Mouse (Mus musculus) T-helper 1 cell (primary cell): ENCODE results near the gene Mkln1.
"Not testable (repeated sequence)": the region's sequence is repeated elsewhere in the genome, so short reads cannot be mapped to it uniquely, and the experiment has no call there.

Source experiments
- in situ Hi-C: fragments of 300-600 bp; cut with MboI, MseI; formaldehyde crosslinking; loops from one replicate; pipeline ENCODE4 v1.15.1; 2025; ENCODE audit warnings: high pct_unique_total_duplicates

Gene Mkln1

DNA sequence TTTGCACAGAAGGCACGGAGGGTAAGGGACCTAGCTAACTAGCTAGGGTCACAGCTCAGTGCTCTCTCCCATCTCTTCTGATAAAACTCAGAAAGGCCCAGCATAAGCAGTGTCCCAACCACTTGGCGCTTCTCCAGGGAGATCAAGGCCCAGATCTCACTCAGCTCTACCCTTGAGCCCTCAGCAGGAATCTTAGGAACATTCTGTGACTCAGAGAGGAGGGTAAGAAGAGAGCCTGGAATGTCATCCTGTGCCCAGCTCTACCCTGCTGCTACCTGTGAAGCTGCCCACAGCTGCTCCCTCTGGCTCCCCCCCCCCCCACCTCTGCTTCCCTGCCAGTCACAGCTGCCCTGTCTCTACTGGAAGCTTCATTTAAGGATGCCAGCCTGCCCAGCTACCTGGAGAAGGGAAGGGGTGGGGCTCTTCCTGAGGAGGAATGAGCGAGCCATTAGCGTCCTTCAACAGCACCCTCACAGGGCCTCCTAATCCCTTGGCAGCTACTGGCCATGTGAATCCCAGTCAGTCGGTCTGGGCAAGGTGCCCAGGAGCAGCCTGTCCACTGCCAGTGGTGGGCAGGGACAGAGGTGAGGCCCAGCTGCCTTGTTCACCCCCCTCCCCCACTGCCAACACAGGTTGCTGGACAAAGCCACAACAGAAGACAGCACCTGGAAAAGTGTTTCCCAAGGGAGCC lies 151.0 kb downstream of the Mkln1 start:
- in situ Hi-C loops = no loop called here

DNA sequence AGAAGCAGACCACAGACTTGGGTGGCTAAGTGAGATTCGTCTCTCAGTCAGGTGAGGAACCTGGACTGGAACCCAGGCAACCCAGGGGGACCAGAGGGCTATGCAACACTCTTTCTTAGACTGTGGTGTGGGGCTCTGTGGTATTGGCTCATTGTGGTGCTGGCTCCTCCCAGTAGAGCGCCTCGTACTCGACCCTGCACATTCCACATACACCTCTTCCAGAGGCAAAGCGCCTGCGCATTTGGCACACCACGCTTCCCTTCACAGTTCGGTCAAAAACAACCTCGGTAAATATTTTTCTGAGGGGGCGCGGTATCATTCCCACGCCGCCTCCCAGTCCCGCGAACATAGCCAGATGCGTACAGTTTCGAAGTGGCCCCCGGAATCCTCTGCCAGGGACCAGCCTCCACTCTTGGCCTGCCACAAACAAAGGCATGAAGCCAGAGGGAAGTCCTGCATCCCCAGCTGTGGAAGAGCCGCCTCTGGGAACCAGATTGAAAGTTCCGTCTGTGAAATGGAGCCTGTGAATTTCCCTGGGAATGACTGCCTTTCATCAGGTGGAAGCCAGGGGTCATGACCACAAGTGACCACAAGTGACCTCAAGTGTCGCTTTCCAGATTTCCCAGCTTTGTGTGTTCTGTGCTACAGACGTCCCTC lies 152.5 kb downstream of the Mkln1 start:
- in situ Hi-C loops = no loop called here

DNA sequence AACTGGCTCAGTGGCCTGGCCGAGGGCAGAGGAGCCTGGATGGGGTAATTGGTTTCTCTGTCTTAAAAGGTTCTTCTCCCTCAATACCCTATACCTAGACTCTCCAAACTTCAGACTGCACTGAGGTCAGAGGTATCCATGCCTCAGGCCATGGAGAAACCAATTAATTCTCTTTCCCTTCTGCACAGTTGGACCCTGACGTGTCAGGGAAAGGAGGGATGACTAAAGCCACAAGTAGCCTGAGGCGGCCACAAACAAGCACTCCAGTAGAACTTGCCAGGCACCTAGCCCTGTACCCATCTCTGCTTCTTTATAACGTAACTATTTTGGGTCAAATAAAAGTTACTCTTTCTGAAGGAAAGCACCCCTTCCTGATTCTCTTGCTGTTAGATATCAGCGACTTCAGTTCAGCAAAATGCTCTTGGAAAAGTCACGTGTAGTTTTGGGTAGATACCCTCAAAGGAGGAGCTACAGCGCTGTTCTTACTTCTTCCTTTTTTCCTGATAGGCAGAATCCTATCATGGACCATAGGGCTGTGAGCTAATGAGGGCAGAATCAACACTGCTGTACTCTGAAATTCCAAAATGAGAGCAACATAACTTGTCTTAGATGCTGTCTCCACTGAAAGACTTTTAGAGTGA lies 158.0 kb downstream of the Mkln1 start:
- in situ Hi-C loops = no loop called here

DNA sequence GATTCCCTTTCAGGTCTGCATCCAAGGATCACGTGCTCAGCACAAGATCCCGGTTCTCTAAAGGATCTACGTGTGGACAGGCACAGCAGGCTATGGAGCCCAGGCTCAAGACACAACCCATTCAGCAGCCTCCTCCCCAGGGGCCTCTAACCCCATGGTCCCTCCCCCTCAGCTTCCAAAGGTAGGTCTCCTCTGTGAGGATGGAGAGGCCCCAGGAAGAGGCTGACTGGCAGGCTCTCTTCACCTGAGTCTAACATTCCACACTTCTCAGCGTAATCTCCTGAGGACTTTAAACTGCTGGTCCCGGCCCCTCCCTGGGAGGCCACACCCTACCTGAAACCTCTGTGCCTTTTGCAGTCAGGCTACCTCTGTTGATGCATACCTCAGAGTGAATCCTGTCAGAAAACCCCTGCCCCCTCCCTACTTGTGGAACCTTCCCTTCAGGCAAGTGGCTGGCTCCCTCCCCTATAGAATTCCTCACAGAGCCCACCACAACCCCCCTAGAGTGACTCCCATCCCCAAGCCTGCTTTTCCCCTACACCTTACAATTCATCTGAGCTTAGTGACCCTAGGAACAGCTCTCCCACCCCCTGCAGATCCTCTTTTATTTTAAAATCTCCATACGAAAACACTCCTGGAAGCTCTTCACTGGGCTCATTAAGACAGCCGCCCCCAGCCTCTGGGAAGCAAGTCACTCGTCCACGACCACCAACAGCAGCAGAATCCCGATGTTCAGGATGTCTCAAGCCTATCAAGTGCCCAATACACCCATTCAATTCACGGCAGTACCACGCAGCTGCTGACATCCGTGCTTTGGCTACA lies 161.8 kb downstream of the Mkln1 start:
- in situ Hi-C loops = no loop called here

DNA sequence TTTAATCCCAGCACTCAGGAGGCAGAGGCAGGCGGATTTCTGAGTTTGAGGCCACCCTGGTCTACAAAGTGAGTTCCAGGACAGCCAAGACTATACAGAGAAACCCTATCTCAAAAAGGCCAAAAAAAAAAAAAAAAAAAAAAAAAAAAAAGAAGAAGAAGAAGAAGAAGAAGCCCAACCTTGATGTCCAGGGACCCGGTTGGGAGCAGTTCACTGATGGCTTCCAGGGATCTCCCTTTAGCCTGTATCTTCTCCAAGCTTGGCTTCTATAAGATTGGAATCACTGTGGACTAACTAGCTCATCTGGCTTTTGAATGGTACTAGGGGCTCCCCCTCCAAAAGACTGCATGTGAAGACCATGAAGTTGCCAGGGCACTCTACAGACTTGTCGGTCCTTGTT lies 163.4 kb downstream of the Mkln1 start:
- in situ Hi-C loops = not testable (repeated sequence)

DNA sequence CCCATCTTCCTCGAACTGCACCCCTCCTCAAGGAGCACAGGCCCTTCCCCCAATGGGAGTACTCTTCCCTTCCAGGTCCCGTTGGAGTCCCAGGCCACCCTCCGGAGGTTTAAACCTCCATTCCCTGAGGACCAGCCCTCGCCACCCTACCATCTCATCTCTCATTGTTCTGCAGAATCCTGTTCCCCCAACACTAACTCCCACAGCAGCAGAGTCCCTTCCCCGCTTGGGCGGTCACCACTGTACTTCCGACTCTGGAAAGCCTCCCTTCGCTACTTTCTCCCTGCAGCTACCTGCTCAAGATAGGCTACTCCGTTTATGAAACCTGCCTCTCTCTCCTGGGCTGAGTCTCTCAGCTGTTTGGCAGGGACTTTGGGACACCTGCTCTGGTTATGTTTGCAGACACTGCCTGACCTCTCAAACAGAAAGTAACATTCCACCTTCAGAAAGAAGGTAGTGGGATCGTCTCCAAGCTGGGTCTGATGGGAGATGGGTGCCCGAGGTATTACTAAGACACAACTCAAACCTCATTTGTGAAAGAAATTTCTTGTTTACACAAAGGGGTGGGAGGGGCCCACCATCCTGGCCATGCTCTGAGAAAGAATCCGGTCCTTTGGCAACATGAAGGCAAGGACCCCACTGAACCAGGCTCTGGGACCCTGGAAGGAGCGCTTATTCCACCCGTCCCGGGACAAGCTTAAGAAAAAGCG lies 164.0 kb downstream of the Mkln1 start:
- in situ Hi-C loops = no loop called here

DNA sequence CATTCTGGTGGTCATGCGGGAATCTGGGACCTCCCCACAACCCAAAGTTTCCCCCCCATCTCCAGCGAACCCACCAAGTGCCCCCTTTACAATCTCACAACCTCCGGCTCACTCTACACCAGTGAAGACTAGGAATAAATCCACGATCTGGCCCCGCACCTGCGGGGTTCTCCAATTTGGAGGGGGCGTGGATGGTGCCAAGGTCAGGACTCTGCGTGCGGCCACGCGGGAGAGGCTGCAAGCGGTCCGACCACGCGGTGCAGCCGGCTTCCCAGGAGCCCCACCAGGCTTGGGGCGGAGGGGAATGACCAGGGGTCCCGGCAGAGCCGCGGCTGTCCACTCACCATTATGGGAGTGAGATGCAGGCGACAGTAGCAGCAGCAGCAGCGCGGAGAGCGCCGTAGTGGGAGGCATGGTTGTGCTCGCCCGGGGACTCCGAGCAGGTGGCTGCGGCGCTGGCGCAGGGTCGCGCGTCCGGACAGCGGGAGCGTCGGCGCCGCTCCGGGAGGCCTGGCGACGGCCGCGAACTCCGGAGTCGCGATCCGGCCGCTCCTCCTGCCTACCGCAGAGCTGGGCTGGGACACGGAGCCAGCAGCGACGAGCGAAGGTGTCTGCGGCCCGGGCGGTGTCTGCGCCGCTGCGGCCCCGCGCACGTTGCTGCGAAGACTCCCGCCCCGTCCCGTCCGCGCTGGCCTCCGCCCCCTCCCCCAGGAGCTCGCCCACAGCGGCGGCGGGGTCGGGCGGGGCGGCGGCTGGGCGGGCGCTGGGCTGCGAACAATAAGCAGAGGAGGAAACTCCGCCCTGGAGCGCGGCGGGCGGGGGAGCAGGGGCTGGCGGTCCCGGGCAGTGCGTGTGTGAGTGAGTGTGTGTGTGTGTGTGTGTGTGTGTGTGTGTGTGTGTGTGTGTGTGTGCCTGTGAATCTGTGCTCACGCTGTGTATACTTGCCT lies 165.0 kb downstream of the Mkln1 start, which contains the start of gene Podxl:
Podxl (minus strand) TSS at position 747 of the 947 bp plus-strand sequence.
- in situ Hi-C loops = no loop called here

DNA sequence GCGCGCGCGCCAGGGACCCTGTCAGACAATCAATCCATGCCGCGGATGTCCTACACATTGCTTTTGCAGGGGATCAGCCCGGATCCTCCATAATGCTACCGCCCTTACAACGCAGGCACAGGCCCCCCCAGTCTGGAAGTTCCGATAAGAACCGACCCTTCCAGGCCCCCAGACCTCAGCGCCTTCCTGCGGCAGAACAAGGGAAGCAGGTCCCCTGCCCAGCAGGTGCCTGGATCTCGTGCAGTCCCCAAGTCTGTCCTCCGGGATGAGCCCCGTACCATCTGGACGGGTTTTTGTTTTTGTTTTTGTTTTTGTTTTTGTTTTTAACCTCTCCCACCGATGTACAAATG lies 165.6 kb downstream of the Mkln1 start:
- in situ Hi-C loops = no loop called here

DNA sequence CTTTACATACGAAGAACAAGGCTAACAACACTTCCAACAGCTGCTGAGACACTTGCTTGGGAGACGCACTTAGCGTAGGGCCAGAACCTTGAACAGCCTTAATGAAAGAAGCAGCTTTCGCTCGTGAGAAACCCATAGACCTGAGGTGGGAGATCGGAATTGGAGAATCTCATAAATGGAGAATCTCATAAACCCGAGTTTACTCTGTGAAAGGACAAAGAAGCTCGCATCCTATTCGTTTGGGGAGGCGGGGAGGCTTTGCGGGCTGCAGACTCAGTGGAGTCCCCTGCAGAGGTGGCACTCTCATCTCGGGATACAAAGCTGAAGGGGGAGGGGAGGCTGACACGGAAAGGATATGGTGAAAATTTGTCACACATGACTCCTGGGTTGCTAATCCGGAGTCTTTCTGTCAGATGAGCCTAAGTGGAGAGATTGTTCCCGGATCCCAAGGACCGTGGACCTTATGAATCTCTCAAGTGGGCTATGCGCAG lies 166.4 kb downstream of the Mkln1 start:
- in situ Hi-C loops = no loop called here
